Mouse (Mus musculus) CD4-positive, CD25-positive, alpha-beta regulatory T cell, adult 2 months (primary cell): ENCODE measurements around the gene Gm11756.
"Not testable (repeated sequence)": the region's sequence is repeated elsewhere in the genome, so short reads cannot be mapped to it uniquely, and the experiment has no call there.

Source experiments
- DNase-seq: peaks from one replicate; pipeline ENCODE4 v3.0.0-alpha.2; 2012; ENCODE audit warnings: low read depth, low spot score

Gm11756 gene

DNA sequence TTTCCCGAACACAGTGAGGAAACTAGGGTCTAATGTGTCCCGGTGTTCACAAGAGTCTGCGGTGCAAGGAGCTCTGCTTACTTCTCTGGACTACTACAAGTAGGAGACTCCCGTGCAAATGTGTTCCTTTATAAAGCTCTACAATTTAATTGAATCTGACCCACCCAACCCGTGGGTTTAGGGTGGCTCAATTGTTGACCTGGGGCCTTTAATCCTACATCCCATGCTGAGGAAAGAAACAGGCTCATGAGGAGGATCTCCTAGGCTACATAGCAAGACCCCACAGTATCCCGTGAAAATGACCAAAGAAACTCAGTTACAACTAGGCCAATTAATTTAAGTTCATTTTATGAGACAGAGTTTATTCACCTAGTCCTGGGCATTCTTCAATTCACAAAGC lies at the start of gene Gm11756:
Gene Gm11756, minus strand, starts transcription at position 101 of the 400 bp plus-strand sequence.
- DNase-seq: not testable (repeated sequence)

DNA sequence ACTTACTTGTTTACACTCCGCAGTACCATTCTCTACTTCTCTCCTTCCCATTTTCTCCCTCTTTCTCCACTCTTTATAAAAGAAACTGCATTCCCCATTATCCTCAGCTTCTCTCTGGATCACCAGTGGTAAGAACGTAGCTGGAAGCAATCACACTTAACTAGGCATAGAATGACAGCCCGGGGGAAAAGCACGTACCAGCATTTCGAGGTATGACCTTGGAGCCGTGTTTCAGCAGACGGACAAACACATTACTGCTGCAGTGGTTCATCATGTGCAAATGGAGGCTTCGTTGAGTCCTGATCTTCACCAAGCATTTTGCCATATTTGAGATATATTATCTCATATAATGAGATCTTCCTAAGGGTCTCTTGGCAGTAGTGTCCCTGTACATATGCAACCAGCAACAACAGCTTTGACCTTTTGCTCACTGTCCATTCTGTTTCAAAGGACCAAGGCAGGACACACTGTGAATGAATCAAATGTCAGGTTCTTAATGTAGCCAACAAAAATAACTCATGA lies 29.9 kb upstream of the Gm11756 start, which contains the start of gene 2310002L09Rik:
Gene 2310002L09Rik, minus strand, starts transcription at position 472 of the 522 bp plus-strand sequence.
- DNase-seq: no peak

DNA sequence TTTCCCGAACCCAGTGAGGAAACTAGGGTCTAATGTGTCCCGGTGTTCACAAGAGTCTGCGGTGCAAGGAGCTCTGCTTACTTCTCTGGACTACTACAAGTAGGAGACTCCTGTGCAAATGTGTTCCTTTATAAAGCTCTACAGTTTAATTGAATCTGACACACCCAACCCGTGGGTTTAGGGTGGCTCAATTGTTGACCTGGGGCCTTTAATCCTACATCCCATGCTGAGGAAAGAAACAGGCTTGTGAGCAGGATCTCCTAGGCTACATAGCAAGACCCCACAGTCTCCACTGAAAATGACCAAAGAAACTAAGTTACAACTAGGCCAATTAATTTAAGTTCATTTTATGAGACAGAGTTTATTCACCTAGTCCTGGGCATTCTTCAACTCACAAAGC lies 14.7 kb downstream of the Gm11756 start, which contains the start of gene Gm13871:
Gene Gm13871, minus strand, starts transcription at position 101 of the 400 bp plus-strand sequence.
- DNase-seq: not testable (repeated sequence)

DNA sequence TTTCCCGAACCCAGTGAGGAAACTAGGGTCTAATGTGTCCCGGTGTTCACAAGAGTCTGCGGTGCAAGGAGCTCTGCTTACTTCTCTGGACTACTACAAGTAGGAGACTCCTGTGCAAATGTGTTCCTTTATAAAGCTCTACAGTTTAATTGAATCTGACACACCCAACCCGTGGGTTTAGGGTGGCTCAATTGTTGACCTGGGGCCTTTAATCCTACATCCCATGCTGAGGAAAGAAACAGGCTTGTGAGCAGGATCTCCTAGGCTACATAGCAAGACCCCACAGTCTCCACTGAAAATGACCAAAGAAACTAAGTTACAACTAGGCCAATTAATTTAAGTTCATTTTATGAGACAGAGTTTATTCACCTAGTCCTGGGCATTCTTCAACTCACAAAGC lies 29.5 kb downstream of the Gm11756 start, which contains the start of gene Gm11757:
Gene Gm11757, minus strand, starts transcription at position 101 of the 400 bp plus-strand sequence.
- DNase-seq: not testable (repeated sequence)

DNA sequence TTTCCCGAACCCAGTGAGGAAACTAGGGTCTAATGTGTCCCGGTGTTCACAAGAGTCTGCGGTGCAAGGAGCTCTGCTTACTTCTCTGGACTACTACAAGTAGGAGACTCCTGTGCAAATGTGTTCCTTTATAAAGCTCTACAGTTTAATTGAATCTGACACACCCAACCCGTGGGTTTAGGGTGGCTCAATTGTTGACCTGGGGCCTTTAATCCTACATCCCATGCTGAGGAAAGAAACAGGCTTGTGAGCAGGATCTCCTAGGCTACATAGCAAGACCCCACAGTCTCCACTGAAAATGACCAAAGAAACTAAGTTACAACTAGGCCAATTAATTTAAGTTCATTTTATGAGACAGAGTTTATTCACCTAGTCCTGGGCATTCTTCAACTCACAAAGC lies 44.4 kb downstream of the Gm11756 start, which contains the start of gene Gm11758:
Gene Gm11758, minus strand, starts transcription at position 101 of the 400 bp plus-strand sequence.
- DNase-seq: not testable (repeated sequence)
